Mouse (Mus musculus) MEL (cell line): Measurements from ENCODE around the gene Actr3b. TPM values are rescaled to one million over a fixed set of nuclear protein-coding genes. Genes with fewer than 3 reads are reported as not detected.
"Not testable (repeated sequence)": the region's sequence is repeated elsewhere in the genome, so short reads cannot be mapped to it uniquely, and the experiment has no call there.

Source experiments
- DNase-seq: peaks from one replicate; pipeline ENCODE4 v3.0.0; 2011; ENCODE audit warnings: low read depth, low spot score
- H3K27ac ChIP-seq: 2 replicates; pipeline ENCODE4 v1.5.1; 2012; ENCODE audit warnings: low read depth, mild to moderate bottlenecking, control low read depth, low read length, moderate library complexity; ENCODE audit not compliant: control insufficient read depth
- H3K27me3 ChIP-seq, 2 experiments: fragments of 150-350 bp in 1 of 2; sonication (generic) in 1 of 2; 2 replicates each; pipeline ENCODE4 v1.6.1; 2012; ENCODE audit warnings: low read length in 2 of 2, mild to moderate bottlenecking in 2 of 2, improper control_type of control experiment in 1 of 2, moderate library complexity in 1 of 2; ENCODE audit not compliant: insufficient read depth in 2 of 2, control insufficient read depth in 1 of 2
- H3K36me3 ChIP-seq, 2 experiments: 2 replicates each; pipeline ENCODE4 v1.6.1; 2012 to 2014; ENCODE audit warnings: low read length in 2 of 2, improper control_type of control experiment in 1 of 2, inconsistent platforms in 1 of 2, mild to moderate bottlenecking in 1 of 2; ENCODE audit not compliant: insufficient read depth in 2 of 2, control insufficient read depth in 1 of 2
- H3K4me1 ChIP-seq, 2 experiments: fragments of 150-350 bp in 1 of 2; sonication (generic) in 1 of 2; 2 replicates each; pipeline ENCODE4 v1.6.1; 2012; ENCODE audit warnings: low read length in 2 of 2, improper control_type of control experiment in 1 of 2, mild to moderate bottlenecking in 1 of 2; ENCODE audit not compliant: insufficient read depth in 2 of 2, control insufficient read depth in 1 of 2
- H3K4me3 ChIP-seq, 2 experiments: fragments of 150-350 bp in 1 of 2; sonication (generic) in 1 of 2; 2 replicates each; pipeline ENCODE4 v1.5.1; 2012; ENCODE audit warnings: low read depth in 2 of 2, low read length in 2 of 2, mild to moderate bottlenecking in 2 of 2, moderate library complexity in 2 of 2, control low read depth in 1 of 2, improper control_type of control experiment in 1 of 2; ENCODE audit not compliant: control insufficient read depth in 1 of 2, insufficient read depth in 1 of 2
- H3K79me2 ChIP-seq: 2 replicates; pipeline ENCODE4 v1.6.1; 2012; ENCODE audit warnings: mild to moderate bottlenecking, low read length, moderate library complexity; ENCODE audit not compliant: control insufficient read depth, poor library complexity, insufficient read depth
- H3K9ac ChIP-seq: 2 replicates; pipeline ENCODE4 v1.6.1; 2012; ENCODE audit warnings: low read depth, mild to moderate bottlenecking, control low read depth, low read length, moderate library complexity; ENCODE audit not compliant: control insufficient read depth, poor library complexity, severe bottlenecking
- H3K9me3 ChIP-seq: fragments of 150-350 bp; sonication (generic); replicated peaks from 2 replicates; pipeline ENCODE4 v1.6.1; 2012; ENCODE audit warnings: mild to moderate bottlenecking, low read length, improper control_type of control experiment, moderate library complexity; ENCODE audit not compliant: insufficient read depth
- BHLHE40 ChIP-seq: IDR thresholded peaks from 2 replicates; pipeline ENCODE4 v1.6.1; 2012; ENCODE audit warnings: low read depth, mild to moderate bottlenecking, inconsistent platforms, low read length, improper control_type of control experiment, borderline replicate concordance
- CHD1 ChIP-seq: IDR thresholded peaks from 2 replicates; pipeline ENCODE4 v1.6.1; 2012; ENCODE audit warnings: low read depth, mild to moderate bottlenecking, inconsistent platforms, low read length, improper control_type of control experiment
- CHD2 ChIP-seq: IDR thresholded peaks from 2 replicates; pipeline ENCODE4 v1.6.1; 2011; ENCODE audit warnings: low read length, improper control_type of control experiment
- CTCF ChIP-seq, 3 experiments: IDR thresholded peaks in 2 of 3; conservative IDR thresholded peaks in 1 of 3; 2 replicates each; pipeline ENCODE4 v1.5.1; 2011 to 2012; ENCODE audit warnings: low read length in 3 of 3, low read depth in 2 of 3, mild to moderate bottlenecking in 2 of 3, improper control_type of control experiment in 1 of 3, inconsistent platforms in 1 of 3, mixed read lengths in 1 of 3, moderate library complexity in 1 of 3; ENCODE audit not compliant: control insufficient read depth in 1 of 3, insufficient read depth in 1 of 3, poor library complexity in 1 of 3, severe bottlenecking in 1 of 3
- E2F4 ChIP-seq: IDR thresholded peaks from 2 replicates; pipeline ENCODE4 v1.6.1; 2011; ENCODE audit warnings: low read depth, low read length, improper control_type of control experiment, borderline replicate concordance
- EP300 ChIP-seq, 2 experiments: IDR thresholded peaks; 2 replicates each; pipeline ENCODE4 v1.6.1; 2011; ENCODE audit warnings: improper control_type of control experiment in 2 of 2, low read length in 2 of 2, low read depth in 1 of 2, mild to moderate bottlenecking in 1 of 2
- ETS1 ChIP-seq: IDR thresholded peaks from 2 replicates; pipeline ENCODE4 v1.6.1; 2012; ENCODE audit warnings: low read depth, mild to moderate bottlenecking, inconsistent platforms, low read length, improper control_type of control experiment, moderate library complexity
- JUND ChIP-seq: IDR thresholded peaks from 2 replicates; pipeline ENCODE4 v1.6.1; 2011; ENCODE audit warnings: low read depth, mild to moderate bottlenecking, improper control_type of control experiment, low read length
- MAFK ChIP-seq: IDR thresholded peaks from 2 replicates; pipeline ENCODE4 v1.6.1; 2011; ENCODE audit warnings: low read depth, mild to moderate bottlenecking, low read length, improper control_type of control experiment, borderline replicate concordance
- MAX ChIP-seq: IDR thresholded peaks from 2 replicates; pipeline ENCODE4 v1.6.1; 2011; ENCODE audit warnings: low read length, improper control_type of control experiment
- MYB ChIP-seq: IDR thresholded peaks from 2 replicates; pipeline ENCODE4 v1.6.1; 2011; ENCODE audit warnings: mild to moderate bottlenecking, low read depth, low read length, improper control_type of control experiment
- NRF1 ChIP-seq: IDR thresholded peaks from 2 replicates; pipeline ENCODE4 v1.6.1; 2014; ENCODE audit warnings: low read depth, mild to moderate bottlenecking, inconsistent platforms, low read length, improper control_type of control experiment, moderate library complexity; ENCODE audit not compliant: poor library complexity, insufficient read depth, severe bottlenecking
- POLR2A ChIP-seq, 2 experiments: IDR thresholded peaks; 2 replicates each; pipeline ENCODE4 v1.6.1; 2011 to 2012; ENCODE audit warnings: low read length in 2 of 2, mild to moderate bottlenecking in 2 of 2, control low read depth in 1 of 2, improper control_type of control experiment in 1 of 2, low read depth in 1 of 2, moderate library complexity in 1 of 2; ENCODE audit not compliant: control insufficient read depth in 1 of 2, insufficient read depth in 1 of 2, poor library complexity in 1 of 2
- TBP ChIP-seq: IDR thresholded peaks from 2 replicates; pipeline ENCODE4 v1.8.0; 2011; ENCODE audit warnings: low read depth, low read length, improper control_type of control experiment
- TCF12 ChIP-seq: IDR thresholded peaks from 2 replicates; pipeline ENCODE4 v1.6.1; 2014; ENCODE audit warnings: low read depth, mild to moderate bottlenecking, inconsistent platforms, low read length, improper control_type of control experiment, moderate library complexity
- USF2 ChIP-seq, 2 experiments: IDR thresholded peaks; 2 replicates each; pipeline ENCODE4 v1.6.1; 2011 to 2012; ENCODE audit warnings: improper control_type of control experiment in 2 of 2, low read length in 2 of 2, borderline replicate concordance in 1 of 2, inconsistent platforms in 1 of 2, low read depth in 1 of 2, mild to moderate bottlenecking in 1 of 2; ENCODE audit not compliant: insufficient read depth in 1 of 2
- ZMIZ1 ChIP-seq: IDR thresholded peaks from 2 replicates; pipeline ENCODE4 v1.6.1; 2012; ENCODE audit warnings: low read depth, mild to moderate bottlenecking, inconsistent platforms, low read length, improper control_type of control experiment, moderate library complexity
- ZNF384 ChIP-seq: IDR thresholded peaks from 2 replicates; pipeline ENCODE4 v1.6.1; 2012; ENCODE audit warnings: low read depth, mild to moderate bottlenecking, inconsistent platforms, low read length, improper control_type of control experiment
- polyA plus RNA-seq, 2 experiments: library from polyadenylated mRNA; stranded (reverse) in 1 of 2; unstranded in 1 of 2; fragments of >175 nt in 1 of 2; fragments of >200 nt in 1 of 2; gene quantifications; 2 replicates each; pipeline versions ENCODE4 v1.2.1 to v1.2.4; 2012; ENCODE audit warnings: low replicate concordance in 2 of 2, low read depth in 1 of 2; ENCODE audit not compliant: insufficient read length in 2 of 2, insufficient read depth in 1 of 2, missing spikeins in 1 of 2
- total RNA-seq: library from RNA; depleted of rRNA; stranded (reverse); fragments of 300-350 nt; gene quantifications from 2 replicates; pipeline ENCODE4 v1.2.3, GENCODE M21; 2012

Gene Actr3b
- total and polyA plus RNA-seq, 3 experiments = 8.7 to 11.1 TPM; not detected in 1

DNA sequence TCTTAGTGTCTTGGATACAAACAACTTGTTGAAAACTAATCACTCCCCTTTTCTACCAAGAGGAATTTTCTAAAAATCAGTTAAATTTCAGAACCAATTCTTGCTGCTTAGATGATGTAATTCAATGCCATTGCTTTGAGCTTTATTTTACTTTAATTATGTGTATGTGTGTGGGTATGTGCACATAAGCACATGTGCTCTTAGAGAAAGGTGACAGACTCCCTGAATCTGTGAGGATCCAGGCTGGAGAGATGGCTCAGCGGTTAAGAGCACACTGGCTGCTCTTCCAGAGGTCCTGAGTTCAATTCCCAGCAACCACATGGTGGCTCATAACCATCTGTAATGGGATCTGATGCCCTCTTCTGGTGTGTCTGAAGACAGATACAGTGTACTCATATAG, 20.9 kb upstream of the Actr3b start:
- not testable (repeated sequence) for H3K27ac ChIP-seq

DNA sequence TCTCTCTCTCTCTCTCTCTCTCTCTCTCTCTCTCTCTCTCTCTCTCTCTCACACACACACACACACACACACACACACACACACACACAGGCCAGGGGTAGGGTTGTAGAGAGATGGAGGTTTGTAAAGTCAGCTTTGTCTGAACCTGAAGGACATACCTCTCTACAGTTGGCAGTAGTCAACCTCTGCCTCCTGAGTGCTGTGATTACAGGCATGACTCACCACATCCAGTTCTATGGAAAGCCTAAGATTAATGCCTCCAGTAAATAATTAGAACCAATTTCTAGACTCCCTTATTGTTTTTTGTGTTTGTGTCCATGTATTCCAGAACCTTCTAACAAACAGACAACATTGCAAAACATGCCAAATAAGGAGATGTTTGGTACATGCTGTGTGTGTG, 11.9 kb upstream of the Actr3b start:
- Histone ChIP-seq H3K36me3 (no peaks in the 10 kb centered on the region), H3K9me3 (no peaks in the 10 kb centered on the region), H3K27ac (no peak overlapping the region), H3K27me3 (peaks cover 0 to 11% of the 10 kb centered on the region in 2 experiments), H3K4me3 (no peak overlapping the region), H3K4me1 (no peaks in the 10 kb centered on the region), H3K79me2 (no peaks in the 10 kb centered on the region), H3K9ac (no peak overlapping the region)
- DNase-seq = no peak
- TF ChIP-seq EP300 (IDR thresholded peaks at IDR 0.05; ENCODE audit: low read depth in 1 of 2, low read length in 2 of 2) (no peak), E2F4 (no peak), NRF1 (no peak), POLR2A (IDR thresholded peaks at IDR 0.05; ENCODE audit: control insufficient read depth in 1 of 2, insufficient read depth in 1 of 2, low read depth in 1 of 2, low read length in 2 of 2, poor library complexity in 1 of 2) (no peak), ZNF384 (no peak), TCF12 (no peak), ETS1 (no peak), TBP (no peak), CTCF (IDR thresholded peaks at IDR 0.05 in 2 of 3, conservative IDR thresholded peaks at IDR 0.05 in 1 of 3; ENCODE audit: control insufficient read depth in 1 of 3, insufficient read depth in 1 of 3, low read depth in 2 of 3, low read length in 3 of 3, poor library complexity in 1 of 3, severe bottlenecking in 1 of 3) (no peak), BHLHE40 (no peak), ZMIZ1 (no peak), JUND (no peak), MYB (no peak), CHD2 (no peak), USF2 (IDR thresholded peaks at IDR 0.05; ENCODE audit: borderline replicate concordance in 1 of 2, insufficient read depth in 1 of 2, low read depth in 1 of 2, low read length in 2 of 2) (no peak), MAFK (no peak), CHD1 (no peak), MAX (no peak)

More for the DNA sequence above, 20.9 kb upstream of the Actr3b start:
- H3K27me3 ChIP-seq = peaks cover 6 to 11% of the 10 kb centered on the region in 2 experiments
- not testable (repeated sequence) for H3K9ac ChIP-seq, H3K4me3 ChIP-seq, H3K9me3 ChIP-seq, H3K36me3 ChIP-seq, DNase-seq, H3K79me2 ChIP-seq, H3K4me1 ChIP-seq
